17 mouse cellular contexts compared by ENCODE assay signal in genomic region chr12:73042406-73042805, GRCm38 (mm10). TPM values are rescaled to one million over a fixed set of nuclear protein-coding genes. Genes with fewer than 3 reads are reported as not detected.
DNase-seq lines count a peak whose midpoint lies in the region; ATAC-seq lines count a peak whose summit lies in the region.
"Had no signal": no experiment of that assay in that cellular context is flagged by ENCODE, and none has a peak within 500 bp of the region (broad histone marks: within the 10 kb centered on the region; RNA-seq: fewer than 3 reads in every experiment).

No protein-coding gene starts in this region.

- 3% methylated on average over 5 of the region's 5 CpGs for WGBS in hindbrain, embryonic 13.5 days

- peaks cover 95% of the 10 kb centered on the region for H3K27me3 ChIP-seq in hindbrain, embryonic 13.5 days

- H3K36me3 ChIP-seq in hindbrain, embryonic 13.5 days: no peaks in the 10 kb centered on the region
- H3K36me3 ChIP-seq: heart, embryonic 13.5 days; intestine, embryonic 15.5 days; liver, embryonic 12.5 days had no signal

- intact Hi-C loops in heart, postnatal 10 days (cut with DNase I): loop anchor here (5.0 kb wide), 1 partner anchor 100 kb away; the partner anchor contains the start of gene 4930447C04Rik

- no peak overlapping the region for H3K27ac ChIP-seq in hindbrain, embryonic 13.5 days
- H3K27ac ChIP-seq: heart, embryonic 13.5 days; intestine, embryonic 15.5 days; liver, embryonic 12.5 days had no signal

- no peaks in the 10 kb centered on the region for H3K9me3 ChIP-seq in hindbrain, embryonic 13.5 days
- H3K9me3 ChIP-seq: heart, embryonic 13.5 days; intestine, embryonic 15.5 days; liver, embryonic 12.5 days had no signal

- H3K4me1 ChIP-seq in hindbrain, embryonic 13.5 days (replicated peaks): peaks cover 24% of the 10 kb centered on the region

- H3K4me3 ChIP-seq in hindbrain, embryonic 13.5 days: peak overlapping the region; percentile 7; the same call in 1 of the 2 replicates
- H3K4me3 ChIP-seq: heart, embryonic 13.5 days; intestine, embryonic 15.5 days; liver, embryonic 12.5 days had no signal

- no peak for ATAC-seq in hindbrain, embryonic 13.5 days (ENCODE audit: low FRiP score)
- no peak for ATAC-seq in megakaryocyte, adult 5-6 weeks (ENCODE audit: poor library complexity, severe bottlenecking)
- ATAC-seq: activated CD4-positive, CD25-positive, alpha-beta regulatory T cell, adult 4 months; forebrain, embryonic 16.5 days; intestine, embryonic 15.5 days; liver, embryonic 12.5 days had no signal

- H3K4me2 ChIP-seq in hindbrain, embryonic 13.5 days: no peak overlapping the region
- H3K4me2 ChIP-seq: heart, embryonic 13.5 days; intestine, embryonic 15.5 days; liver, embryonic 12.5 days had no signal

- DNase-seq in heart, postnatal 10 days: peak; percentile 46 to 50
- DNase-seq in heart, adult 18-20 months: no peak
- peak; percentile 46 for DNase-seq in retina, postnatal 1 day
- no peak for DNase-seq in retina, embryonic 14.5 days (ENCODE audit: low spot score)
- peak; percentile 6 for DNase-seq in yolk sac, embryonic 10.5 days (ENCODE audit: low spot score)
- no peak for DNase-seq in liver
- DNase-seq: cerebellum, adult 11 months; gastrocnemius, postnatal 36 days; layer of hippocampus, postnatal 36 days; spleen, adult 18-20 months had no signal

- H3K9ac ChIP-seq in hindbrain, embryonic 13.5 days: no peak overlapping the region
- H3K9ac ChIP-seq: heart, embryonic 13.5 days; intestine, embryonic 15.5 days; liver, embryonic 12.5 days had no signal

RNA-seq across cellular contexts. Expression of gene Six1, which starts 11.3 kb away (rescaled TPM):
- total RNA-seq in heart, postnatal 10 days (2021): under 1 TPM; 0.53 to 0.92 TPM
- 1 to 10 TPM; 1.6 to 2.0 TPM for total RNA-seq in heart, adult 18-20 months (2021)
- polyA plus RNA-seq in hindbrain, embryonic 13.5 days (2015; fragmentation: Nextera tagmentation; extraction: Ambion mirVana): 2.6 and 5.7 TPM in 2 replicates
- total RNA-seq in megakaryocyte, adult 5-6 weeks (2015): 0.04 and 0.11 TPM in 2 replicates
- total RNA-seq in megakaryocyte, adult 5-6 weeks (2017): not detected in 2 replicates
- polyA plus RNA-seq: activated CD4-positive, CD25-positive, alpha-beta regulatory T cell, adult 4 months had no signal

Comparison
In these comparisons a context has a peak if more than half of its experiments do, and no peak if none do; other contexts are left out.
1. DNase-seq: peak in heart, postnatal 10 days (2 of 2), retina, postnatal 1 day (single experiment) and yolk sac, embryonic 10.5 days (single experiment); none in heart, adult 18-20 months (0 of 2), retina, embryonic 14.5 days (single experiment) and liver (single experiment).